Mouse (Mus musculus) kidney, embryonic 16.5 days (tissue): Measurements from ENCODE around the gene Cmya5. TPM values are rescaled to one million over a fixed set of nuclear protein-coding genes. Genes with fewer than 3 reads are reported as not detected.

Experiments used
- ATAC-seq: fragments of 200-750 bp; cut with Nextera tagmentation; 2 replicates; pipeline ENCODE4 v1.8.0; 2017; ENCODE audit warnings: moderate TSS enrichment; ENCODE audit not compliant: low FRiP score, low TSS enrichment
- H3K27ac ChIP-seq: fragments of 300-500 bp; sonication (generic); 2 replicates; pipeline ENCODE4 v1.5.1; 2014; ENCODE audit warnings: low read length
- H3K27me3 ChIP-seq: fragments of 300-500 bp; sonication (generic); 2 replicates; pipeline ENCODE4 v1.6.1; 2014; ENCODE audit warnings: low read length, control low read depth, mixed read lengths; ENCODE audit not compliant: insufficient read depth
- H3K36me3 ChIP-seq: fragments of 300-500 bp; sonication (generic); 2 replicates; pipeline ENCODE4 v1.6.1; 2014; ENCODE audit warnings: low read length, control low read depth, mixed read lengths; ENCODE audit not compliant: insufficient read depth
- H3K4me1 ChIP-seq: fragments of 300-500 bp; sonication (generic); 2 replicates; pipeline ENCODE4 v1.6.1; 2014; ENCODE audit warnings: low read length, control low read depth, mixed read lengths; ENCODE audit not compliant: insufficient read depth
- H3K4me2 ChIP-seq: fragments of 300-500 bp; sonication (generic); replicated peaks from 2 replicates; pipeline ENCODE4 v1.6.1; 2014; ENCODE audit warnings: low read depth, low read length
- H3K4me3 ChIP-seq: fragments of 300-500 bp; sonication (generic); 2 replicates; pipeline ENCODE4 v1.5.1; 2014; ENCODE audit warnings: mild to moderate bottlenecking, low read length
- H3K9ac ChIP-seq: fragments of 300-500 bp; sonication (generic); replicated peaks from 2 replicates; pipeline ENCODE4 v1.6.1; 2014; ENCODE audit warnings: low read length
- H3K9me3 ChIP-seq: fragments of 300-500 bp; sonication (generic); 2 replicates; pipeline ENCODE4 v1.6.1; 2016; ENCODE audit warnings: low read length, control low read depth
- WGBS: fragments of 180-500 bp; shearing (Covaris S2); extraction: QIAGEN DNeasy Blood & Tissue Kit; methylation state at CpG from one replicate; pipeline ENCODE4 v1.1.7; 2014; 5-methylcytosine and 5-hydroxymethylcytosine counted together
- polyA plus RNA-seq: library from polyadenylated mRNA; unstranded; fragments of >200 nt; fragmentation: Nextera tagmentation; extraction: Ambion mirVana; gene quantifications from 2 replicates; pipeline ENCODE4 v1.2.1, GENCODE M21; 2015

The Cmya5 gene
- polyA plus RNA-seq, 1 experiment from 2014 or later = 0.11 TPM

DNA sequence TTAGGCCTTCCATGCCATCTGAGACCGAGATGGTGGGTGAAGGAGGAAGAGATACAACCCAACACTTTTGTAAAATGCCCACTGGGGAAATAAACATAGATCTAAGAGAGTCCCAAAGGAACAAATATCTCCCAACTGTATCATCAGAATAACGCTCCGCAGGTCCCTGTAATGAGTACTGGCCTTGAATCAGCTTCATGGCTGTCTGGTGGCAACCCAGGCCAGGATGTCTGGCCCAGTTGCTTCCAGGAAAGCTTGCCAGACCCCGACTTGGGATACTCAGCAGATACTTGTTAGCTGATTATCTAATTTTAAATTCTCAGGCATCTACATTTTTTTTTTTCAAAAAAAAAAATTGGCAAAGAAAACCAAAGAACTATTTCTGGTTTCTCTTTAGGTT lies 138.2 kb downstream of the Cmya5 start:
- no peak overlapping the region for H3K27ac ChIP-seq
- no peaks in the 10 kb centered on the region for H3K4me1 ChIP-seq
- 88% methylated on average over 4 of the region's 4 CpGs for WGBS
- no peaks in the 10 kb centered on the region for H3K27me3 ChIP-seq
- H3K9ac ChIP-seq = no peak overlapping the region
- H3K4me3 ChIP-seq = no peak overlapping the region
- no peaks in the 10 kb centered on the region for H3K9me3 ChIP-seq
- H3K36me3 ChIP-seq = no peaks in the 10 kb centered on the region
- no peak for ATAC-seq
- no peak overlapping the region for H3K4me2 ChIP-seq

DNA sequence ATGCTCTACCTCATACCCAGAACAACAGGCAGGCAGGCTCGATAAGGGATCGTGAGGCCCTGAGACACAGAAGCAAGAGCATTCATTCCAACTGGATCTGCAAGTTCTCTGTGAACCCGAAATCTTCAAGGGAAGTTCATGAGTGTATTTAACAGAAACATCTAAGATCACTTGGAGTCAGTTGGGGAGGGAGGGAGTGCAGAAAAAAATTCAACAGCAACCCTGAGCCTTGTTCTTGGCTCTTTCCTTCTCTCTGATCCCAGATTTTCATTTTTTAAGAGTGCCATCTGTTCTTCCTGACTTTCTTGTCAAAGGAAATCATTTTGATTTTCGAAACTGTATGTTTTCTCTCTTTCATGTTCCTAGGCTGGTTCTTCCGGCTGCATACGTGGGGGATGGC lies 140.5 kb downstream of the Cmya5 start:
- Histone ChIP-seq H3K9ac (no peak overlapping the region), H3K27ac (no peak overlapping the region), H3K4me3 (no peak overlapping the region), H3K4me1 (no peaks in the 10 kb centered on the region), H3K9me3 (no peaks in the 10 kb centered on the region), H3K27me3 (no peaks in the 10 kb centered on the region), H3K4me2 (no peak overlapping the region), H3K36me3 (no peaks in the 10 kb centered on the region)
- WGBS = 70% methylated on average over 6 of the region's 6 CpGs
- no peak for ATAC-seq

DNA sequence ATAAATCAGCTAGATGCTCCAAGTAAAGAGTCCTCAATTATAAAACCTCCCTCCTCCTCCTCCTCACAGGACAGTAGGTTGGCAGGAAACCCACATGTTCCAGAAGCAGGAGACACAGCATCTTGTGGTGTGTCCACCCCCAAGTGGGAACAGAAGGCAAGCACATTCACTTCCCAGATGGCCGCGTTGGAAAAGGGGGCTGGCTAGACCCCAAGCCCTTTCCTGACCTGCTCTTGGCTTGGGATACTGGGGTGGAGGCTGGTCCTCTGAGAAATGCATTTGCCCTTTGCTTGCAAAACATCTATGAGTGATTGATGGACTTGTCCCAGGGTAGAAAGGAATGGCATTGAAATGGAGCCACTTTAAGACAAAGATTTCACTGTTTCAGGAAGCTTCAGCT lies 142.1 kb downstream of the Cmya5 start:
- no peak overlapping the region for H3K9ac ChIP-seq
- H3K4me3 ChIP-seq = no peak overlapping the region
- H3K36me3 ChIP-seq = no peaks in the 10 kb centered on the region
- H3K27ac ChIP-seq = no peak overlapping the region
- WGBS = 67% methylated on average over 2 of the region's 2 CpGs
- H3K4me1 ChIP-seq = no peaks in the 10 kb centered on the region
- H3K27me3 ChIP-seq = no peaks in the 10 kb centered on the region
- ATAC-seq = no peak
- H3K9me3 ChIP-seq = no peaks in the 10 kb centered on the region
- H3K4me2 ChIP-seq = no peak overlapping the region

DNA sequence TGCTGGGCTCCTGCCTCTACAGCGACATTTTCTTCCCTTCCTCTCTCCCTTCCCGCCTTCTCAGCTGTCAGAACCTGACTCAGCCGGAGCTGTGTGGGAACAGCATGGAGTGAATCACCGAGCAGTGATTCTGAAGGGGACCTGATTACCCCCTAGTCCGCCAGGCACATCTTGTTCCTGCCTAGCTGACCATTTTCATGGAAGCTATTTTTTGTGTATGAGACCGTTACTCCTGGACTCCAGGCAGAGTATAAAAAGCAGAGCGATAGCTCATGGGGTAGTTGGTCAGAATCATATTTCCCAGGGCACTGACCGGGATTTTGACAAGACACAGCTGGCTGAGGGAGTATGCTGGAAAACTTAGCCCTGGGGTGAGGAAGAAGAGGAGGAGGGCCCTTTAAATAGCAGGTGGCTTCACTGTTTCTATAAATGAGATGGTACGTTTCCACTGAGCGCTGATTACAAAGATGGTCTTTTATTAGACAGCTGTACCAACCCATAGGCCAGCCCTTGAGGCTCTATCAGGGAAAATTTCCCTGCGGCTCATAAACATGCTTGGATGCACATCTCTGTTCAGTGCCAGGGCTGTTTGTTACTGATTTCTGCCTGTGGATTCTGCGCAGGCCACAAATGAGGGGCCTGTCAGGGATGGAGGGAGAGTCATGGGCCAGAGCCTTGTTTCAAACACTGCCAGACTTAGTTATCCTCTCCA lies 143.7 kb downstream of the Cmya5 start:
- no peaks in the 10 kb centered on the region for H3K9me3 ChIP-seq
- no peaks in the 10 kb centered on the region for H3K27me3 ChIP-seq
- WGBS = 38% methylated on average over 12 of the region's 12 CpGs
- no peak overlapping the region for H3K9ac ChIP-seq
- no peaks in the 10 kb centered on the region for H3K36me3 ChIP-seq
- H3K4me1 ChIP-seq = no peaks in the 10 kb centered on the region
- ATAC-seq = peak; percentile 64; the same call in 1 of the 2 replicates
- no peak overlapping the region for H3K4me3 ChIP-seq
- no peak overlapping the region; the same call in 1 of the 2 replicates for H3K4me2 ChIP-seq
- H3K27ac ChIP-seq = no peak overlapping the region

DNA sequence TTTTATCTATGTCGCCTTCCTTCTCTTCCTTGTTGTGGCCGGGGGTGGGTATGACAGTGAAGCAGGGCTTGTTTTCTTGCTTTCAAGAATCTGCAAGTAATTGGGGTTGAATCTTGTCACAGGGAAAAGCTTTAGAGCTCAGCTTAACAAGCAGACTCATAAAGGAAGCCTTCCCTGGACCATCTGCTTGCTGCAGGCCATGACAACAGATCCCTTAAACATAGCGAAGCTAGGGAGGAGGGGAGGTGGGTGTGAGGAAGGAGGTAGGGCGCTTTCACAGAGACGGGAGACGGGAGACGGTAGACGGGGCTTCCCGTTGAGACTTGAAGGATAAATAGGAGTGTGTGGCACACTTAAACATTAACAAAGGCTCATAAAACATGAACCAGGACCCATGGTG lies 144.7 kb downstream of the Cmya5 start:
- Histone ChIP-seq H3K4me1 (no peaks in the 10 kb centered on the region), H3K27ac (no peak overlapping the region), H3K36me3 (no peaks in the 10 kb centered on the region), H3K4me3 (no peak overlapping the region), H3K4me2 (no peak overlapping the region), H3K9ac (no peak overlapping the region), H3K27me3 (no peaks in the 10 kb centered on the region), H3K9me3 (no peaks in the 10 kb centered on the region)
- 36% methylated on average over 9 of the region's 9 CpGs for WGBS
- peak; percentile 69; the same call in 1 of the 2 replicates for ATAC-seq

DNA sequence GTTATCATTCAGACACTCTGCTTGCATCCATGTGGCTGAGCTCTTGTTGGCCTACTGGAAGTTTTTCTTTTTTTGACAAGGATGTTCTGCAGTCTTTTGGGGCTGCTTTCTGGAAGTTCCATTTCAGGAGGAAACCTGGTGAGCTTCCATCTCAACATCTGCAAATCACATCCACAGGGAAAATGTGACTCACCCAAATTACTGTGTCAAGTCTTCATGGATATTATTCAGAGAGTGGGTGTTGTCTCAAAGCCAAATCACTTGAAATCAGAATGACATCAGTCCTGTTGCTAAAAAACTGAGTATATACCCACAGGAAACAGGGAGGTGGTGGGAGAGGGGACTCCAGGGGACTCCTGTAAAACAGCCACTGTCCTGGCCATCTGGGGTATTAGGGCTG lies 149.8 kb downstream of the Cmya5 start:
- no peaks in the 10 kb centered on the region for H3K4me1 ChIP-seq
- H3K9ac ChIP-seq = no peak overlapping the region
- no peaks in the 10 kb centered on the region for H3K27me3 ChIP-seq
- no peak overlapping the region for H3K4me3 ChIP-seq
- no peaks in the 10 kb centered on the region for H3K9me3 ChIP-seq
- H3K36me3 ChIP-seq = no peaks in the 10 kb centered on the region
- H3K27ac ChIP-seq = no peak overlapping the region
- H3K4me2 ChIP-seq = no peak overlapping the region
- no peak for ATAC-seq

DNA sequence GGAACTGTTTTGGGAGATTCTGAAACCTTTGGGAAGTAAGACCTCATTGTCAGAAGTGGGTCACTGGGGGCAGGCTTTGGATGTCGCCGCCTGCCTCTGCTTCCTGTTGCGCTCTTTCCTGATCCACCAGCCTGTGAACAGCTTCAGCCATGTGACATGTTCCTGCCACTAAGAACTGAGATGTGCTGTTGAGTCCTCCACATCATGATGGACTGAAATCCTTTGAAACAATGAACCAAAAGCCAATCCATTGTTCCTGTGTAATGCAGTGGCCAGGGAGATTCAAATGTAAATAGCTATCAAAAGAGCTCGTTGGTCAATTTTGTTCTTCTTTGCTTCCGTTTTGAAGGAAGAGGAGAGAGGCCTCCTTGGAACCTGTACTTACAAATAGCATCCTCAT lies 151.7 kb downstream of the Cmya5 start:
- ATAC-seq = no peak
- WGBS = 90% methylated on average over 5 of the region's 5 CpGs
- Histone ChIP-seq H3K9ac (no peak overlapping the region), H3K27me3 (no peaks in the 10 kb centered on the region), H3K4me1 (no peaks in the 10 kb centered on the region), H3K9me3 (no peaks in the 10 kb centered on the region), H3K4me2 (no peak overlapping the region), H3K4me3 (no peak overlapping the region), H3K36me3 (no peaks in the 10 kb centered on the region), H3K27ac (no peak overlapping the region)

Other genes with a start within 250 kb of the Cmya5 start
- gene Tent2, start 47.7 kb upstream of the Cmya5 start, polyA plus RNA-seq = 55.4 and 58.3 TPM in 2 replicates
- 3.2 and 4.5 TPM in 2 replicates for gene Homer1, start 154.9 kb upstream of the Cmya5 start, polyA plus RNA-seq